In genomic region chr2:181133837-181134590, GRCm38 (mm10) we compare ENCODE assay signal across 10 mouse cellular contexts. TPM values are rescaled to one million over a fixed set of nuclear protein-coding genes. Genes with fewer than 3 reads are reported as not detected.
A peak's percentile ranks its signal among the peaks of the same experiment; 100 is the strongest.
DNase-seq lines count a peak whose midpoint lies in the region; ATAC-seq and TF ChIP-seq lines count a peak whose summit lies in the region.
"Had no signal": no experiment of that assay in that cellular context is flagged by ENCODE, and none has a peak within 500 bp of the region (broad histone marks: within the 10 kb centered on the region; RNA-seq: fewer than 3 reads in every experiment).

No protein-coding gene starts in this region.

- no peaks in the 10 kb centered on the region for H3K36me3 ChIP-seq in heart, postnatal 0 days (replicated peaks; ENCODE audit: control insufficient read depth, insufficient read depth, low read length)
- no peaks in the 10 kb centered on the region for H3K36me3 ChIP-seq in forebrain, embryonic 12.5 days (replicated peaks)
- H3K36me3 ChIP-seq in midbrain, embryonic 10.5 days, result no peaks in the 10 kb centered on the region

- intact Hi-C loops in heart, postnatal 14 days (cut with DNase I), result no loop called here

- no peak for DNase-seq in heart, postnatal 0 days (ENCODE audit: low spot score)
- DNase-seq in heart, postnatal 14 days, result no peak
- peak; percentile 62 for DNase-seq in brain, adult 2 months (ENCODE audit: low read depth, low spot score)
- DNase-seq in midbrain, embryonic 10.5 days (ENCODE audit: low spot score), result peak; percentile 45
- DNase-seq in thymus, postnatal 0 days (ENCODE audit: low spot score), result no peak
- no peak for DNase-seq in kidney, adult 9 months
- DNase-seq: heart, postnatal 36 days had no signal

- H3K9me3 ChIP-seq in heart, postnatal 0 days (replicated peaks; ENCODE audit: control insufficient read depth, low read length), result no peaks in the 10 kb centered on the region
- no peaks in the 10 kb centered on the region for H3K9me3 ChIP-seq in forebrain, embryonic 12.5 days
- no peaks in the 10 kb centered on the region for H3K9me3 ChIP-seq in midbrain, embryonic 10.5 days (replicated peaks)

- TF ChIP-seq CTCF in heart, postnatal 0 days (IDR thresholded peaks at IDR 0.05; ENCODE audit: low read depth), result no peak

- no peaks in the 10 kb centered on the region for H3K4me1 ChIP-seq in heart, postnatal 0 days (ENCODE audit: control insufficient read depth, insufficient read depth)
- H3K4me1 ChIP-seq in forebrain, embryonic 12.5 days, result peaks cover 22% of the 10 kb centered on the region
- H3K4me1 ChIP-seq in midbrain, embryonic 10.5 days, result peaks cover 22% of the 10 kb centered on the region

- H3K27ac ChIP-seq in heart, postnatal 0 days (ENCODE audit: low read depth), result no peak overlapping the region
- peak overlapping the region; percentile 91 for H3K27ac ChIP-seq in forebrain, embryonic 12.5 days
- peak overlapping the region; percentile 84 for H3K27ac ChIP-seq in midbrain, embryonic 10.5 days (replicated peaks)

- H3K4me2 ChIP-seq in heart, postnatal 0 days (ENCODE audit: low read depth, low read length), result no peak overlapping the region
- peak overlapping the region; percentile 93 for H3K4me2 ChIP-seq in forebrain, embryonic 12.5 days

- peak overlapping the region; percentile 38; the same call in 1 of the 2 replicates for H3K4me3 ChIP-seq in heart, postnatal 0 days (ENCODE audit: low read depth, low read length)
- peak overlapping the region; percentile 76 for H3K4me3 ChIP-seq in forebrain, embryonic 12.5 days (replicated peaks)
- peak overlapping the region; percentile 73 for H3K4me3 ChIP-seq in midbrain, embryonic 10.5 days

- WGBS in heart, postnatal 0 days, result 9% methylated on average over 21 of the region's 22 CpGs
- 7% methylated on average over 21 of the region's 22 CpGs for WGBS in forebrain, embryonic 12.5 days
- 7% methylated on average over 22 of the region's 22 CpGs for WGBS in midbrain, embryonic 10.5 days

- TF ChIP-seq EP300 in heart, postnatal 0 days (IDR thresholded peaks at IDR 0.05; ENCODE audit: low read depth), result no peak

- ATAC-seq in heart, postnatal 0 days (ENCODE audit: insufficient read depth, low read depth), result no peak
- ATAC-seq in forebrain, embryonic 12.5 days (ENCODE audit: low FRiP score), result peak; percentile 93
- no peak for ATAC-seq in erythroblast, adult 5-6 weeks (replicated peaks; ENCODE audit: low FRiP score, poor library complexity, severe bottlenecking)

- H3K9ac ChIP-seq in heart, postnatal 0 days (replicated peaks; ENCODE audit: low read depth, low read length), result no peak overlapping the region
- H3K9ac ChIP-seq in forebrain, embryonic 12.5 days, result peak overlapping the region; percentile 72

- peaks cover 62% of the 10 kb centered on the region for H3K27me3 ChIP-seq in heart, postnatal 0 days (ENCODE audit: control insufficient read depth, insufficient read depth, low read length)
- peaks cover 51% of the 10 kb centered on the region for H3K27me3 ChIP-seq in forebrain, embryonic 12.5 days
- peaks cover 67% of the 10 kb centered on the region for H3K27me3 ChIP-seq in midbrain, embryonic 10.5 days (ENCODE audit: low read depth, poor library complexity, severe bottlenecking)

RNA-seq across cellular contexts. Expression of gene Kcnq2, which starts 1.1 kb away (rescaled TPM):
- 0.04 and 0.08 TPM in 2 replicates for total RNA-seq in heart, postnatal 0 days (2014; rRNA removed; ENCODE audit: low replicate concordance)
- polyA plus RNA-seq in heart, postnatal 0 days (2015; fragmentation: Nextera tagmentation; extraction: Ambion mirVana), result not detected in 2 replicates
- under 1 TPM in 1 of 2 experiments, not detected in 1; 0.22 TPM for total RNA-seq in heart, postnatal 14 days (2021)
- 28.6 and 30.0 TPM in 2 replicates for polyA plus RNA-seq in forebrain, embryonic 12.5 days (2016; fragmentation: Nextera tagmentation; extraction: Ambion mirVana)
- 3.5 and 9.7 TPM in 2 replicates for polyA plus RNA-seq in midbrain, embryonic 10.5 days (2016; fragmentation: Nextera tagmentation; extraction: Ambion mirVana)
- 0.07 and 0.10 TPM in 2 replicates for polyA plus RNA-seq in thymus, postnatal 0 days (2015; fragmentation: Nextera tagmentation; extraction: Ambion mirVana)
- not detected in 2 replicates for total RNA-seq in erythroblast, adult 5-6 weeks (2015; ENCODE audit: low replicate concordance)
- not detected in 2 replicates for total RNA-seq in erythroblast, adult 5-6 weeks (2017; ENCODE audit: low replicate concordance)
- total RNA-seq: heart, postnatal 36 days; neutrophil, adult 5-6 weeks had no signal

RNA-seq across cellular contexts. Expression of gene Eef1a2, which starts 22.8 kb away (rescaled TPM):
- total RNA-seq in heart, postnatal 0 days (2014; rRNA removed; ENCODE audit: low replicate concordance), result 263 and 291 TPM in 2 replicates
- 19.9 and 21.6 TPM in 2 replicates for polyA plus RNA-seq in heart, postnatal 0 days (2015; fragmentation: Nextera tagmentation; extraction: Ambion mirVana)
- 1,000 to 10,000 TPM in 1 of 2 experiments, 100 to 1,000 TPM in 1; 981 to 1,021 TPM for total RNA-seq in heart, postnatal 14 days (2021)
- 1.1 and 1.4 TPM in 2 replicates for polyA plus RNA-seq in forebrain, embryonic 12.5 days (2016; fragmentation: Nextera tagmentation; extraction: Ambion mirVana)
- 0.29 TPM in 1 of 2 replicates, not detected in the other for polyA plus RNA-seq in midbrain, embryonic 10.5 days (2016; fragmentation: Nextera tagmentation; extraction: Ambion mirVana)
- polyA plus RNA-seq in thymus, postnatal 0 days (2015; fragmentation: Nextera tagmentation; extraction: Ambion mirVana), result not detected in 2 replicates
- not detected in 2 replicates for total RNA-seq in erythroblast, adult 5-6 weeks (2015; ENCODE audit: low replicate concordance)
- total RNA-seq in erythroblast, adult 5-6 weeks (2017; ENCODE audit: low replicate concordance), result not detected in 2 replicates
- total RNA-seq: neutrophil, adult 5-6 weeks had no signal

RNA-seq across cellular contexts. Expression of gene Ppdpf, which starts 53.0 kb away (rescaled TPM):
- 154 and 155 TPM in 2 replicates for total RNA-seq in heart, postnatal 0 days (2014; rRNA removed; ENCODE audit: low replicate concordance)
- polyA plus RNA-seq in heart, postnatal 0 days (2015; fragmentation: Nextera tagmentation; extraction: Ambion mirVana), result 145 and 157 TPM in 2 replicates
- total RNA-seq in heart, postnatal 14 days (2021), result 10 to 100 TPM; 45.2 to 49.2 TPM
- polyA plus RNA-seq in forebrain, embryonic 12.5 days (2016; fragmentation: Nextera tagmentation; extraction: Ambion mirVana), result 483 and 484 TPM in 2 replicates
- 375 and 418 TPM in 2 replicates for polyA plus RNA-seq in midbrain, embryonic 10.5 days (2016; fragmentation: Nextera tagmentation; extraction: Ambion mirVana)
- 270 and 288 TPM in 2 replicates for polyA plus RNA-seq in thymus, postnatal 0 days (2015; fragmentation: Nextera tagmentation; extraction: Ambion mirVana)
- total RNA-seq in erythroblast, adult 5-6 weeks (2015; ENCODE audit: low replicate concordance), result 45.6 and 74.6 TPM in 2 replicates
- total RNA-seq in erythroblast, adult 5-6 weeks (2017; ENCODE audit: low replicate concordance), result 3.9 and 6.9 TPM in 2 replicates

Comparison
In these comparisons a context has a peak if more than half of its experiments do, and no peak if none do; other contexts are left out.
1. DNase-seq: peak in brain, adult 2 months (single experiment) and midbrain, embryonic 10.5 days (single experiment); none in heart, postnatal 0 days (single experiment), heart, postnatal 14 days (0 of 2), thymus, postnatal 0 days (single experiment) and kidney, adult 9 months (single experiment).
2. Peak in every context shown above with its lines, with median percentiles within 50 percentile points of each other: H3K4me3 ChIP-seq.